In the genomic region with DNA sequence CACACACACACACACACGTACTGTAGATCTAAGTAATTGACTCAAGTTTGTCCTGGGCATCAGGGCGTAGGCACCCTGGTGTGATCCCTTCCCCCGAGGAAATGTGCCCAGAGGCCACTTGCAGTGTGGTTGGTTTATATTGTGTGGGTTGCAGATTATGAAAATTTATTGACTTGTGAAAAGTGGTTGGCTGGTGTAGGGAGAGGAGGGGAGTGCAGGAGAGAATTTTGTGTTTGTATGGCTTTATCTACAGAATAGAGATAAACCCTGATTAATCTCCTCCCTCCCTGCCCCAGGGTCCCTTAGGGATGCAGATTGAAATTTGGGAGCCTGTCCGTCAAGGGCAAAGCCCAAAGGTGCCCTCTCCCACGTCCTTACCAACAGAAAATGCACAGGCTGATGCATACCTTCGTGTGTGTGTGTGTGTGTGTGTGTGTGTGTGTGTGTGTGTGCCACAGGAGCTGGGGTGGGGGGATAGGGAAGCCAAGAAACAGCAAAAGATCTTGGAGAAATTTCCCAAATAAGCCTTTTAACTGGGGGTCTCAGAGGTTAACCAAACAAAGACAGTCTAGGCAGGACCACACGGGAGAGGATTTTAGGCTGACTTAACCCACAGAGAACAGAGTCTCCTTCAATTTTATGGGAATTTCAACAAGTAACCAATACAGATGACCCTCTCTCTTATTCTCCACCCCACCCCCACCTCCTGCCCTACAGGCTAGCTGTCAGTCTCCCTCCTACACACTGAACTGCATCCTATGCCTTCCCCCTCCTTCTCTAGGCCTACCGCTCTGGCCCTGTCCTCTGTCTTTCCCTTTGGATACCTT, we compare ENCODE assay signal across 12 mouse cellular contexts. TPM values are rescaled to one million over a fixed set of nuclear protein-coding genes. Genes with fewer than 3 reads are reported as not detected.
DNase-seq lines count a peak whose midpoint lies in the region; ATAC-seq and TF ChIP-seq lines count a peak whose summit lies in the region.
"Had no signal": no experiment of that assay in that cellular context is flagged by ENCODE, and none has a peak within 500 bp of the region (broad histone marks: within the 10 kb centered on the region; RNA-seq: fewer than 3 reads in every experiment).

No protein-coding gene starts in this region.

- peak overlapping the region; percentile 52 for H3K9ac ChIP-seq in lung, postnatal 0 days (replicated peaks; ENCODE audit: low read depth)
- no peak overlapping the region for H3K9ac ChIP-seq in forebrain, postnatal 0 days
- H3K9ac ChIP-seq in midbrain, embryonic 11.5 days (ENCODE audit: low read length): no peak overlapping the region
- H3K9ac ChIP-seq: liver, embryonic 15.5 days had no signal

- H3K9me3 ChIP-seq in lung, postnatal 0 days (ENCODE audit: low read length): no peaks in the 10 kb centered on the region
- H3K9me3 ChIP-seq in forebrain, postnatal 0 days (ENCODE audit: low read length): no peaks in the 10 kb centered on the region
- H3K9me3 ChIP-seq in midbrain, embryonic 11.5 days (ENCODE audit: control insufficient read depth, low read length): no peaks in the 10 kb centered on the region
- H3K9me3 ChIP-seq: liver, embryonic 15.5 days had no signal

- H3K27ac ChIP-seq in lung, postnatal 0 days (ENCODE audit: low read length): 0 out of 2 replicates have a peak overlapping the region, but pooled peaks have one; percentile 22
- H3K27ac ChIP-seq in forebrain, postnatal 0 days (ENCODE audit: low read depth, low read length): no peak overlapping the region
- no peak overlapping the region for H3K27ac ChIP-seq in midbrain, embryonic 11.5 days (ENCODE audit: low read depth, low read length)
- no peak overlapping the region for H3K27ac ChIP-seq in kidney, adult 2 months (ENCODE audit: insufficient read depth, low read depth, low read length)
- H3K27ac ChIP-seq: liver, embryonic 15.5 days had no signal

- H3K4me3 ChIP-seq in lung, postnatal 0 days (ENCODE audit: low read depth, low read length): peak overlapping the region; percentile 60
- H3K4me3 ChIP-seq in forebrain, postnatal 0 days (ENCODE audit: low read depth, low read length): peak overlapping the region; percentile 42
- H3K4me3 ChIP-seq in midbrain, embryonic 11.5 days (ENCODE audit: low read depth, low read length): 0 out of 2 replicates have a peak overlapping the region, but pooled peaks have one; percentile 4
- no peak overlapping the region for H3K4me3 ChIP-seq in kidney, adult 2 months (ENCODE audit: insufficient read depth, low read depth, low read length)

- H3K27me3 ChIP-seq in lung, postnatal 0 days (replicated peaks; ENCODE audit: insufficient read depth, low read length): peaks cover 37% of the 10 kb centered on the region
- peaks cover 89% of the 10 kb centered on the region for H3K27me3 ChIP-seq in forebrain, postnatal 0 days (ENCODE audit: insufficient read depth, low read length)
- peaks cover 93% of the 10 kb centered on the region for H3K27me3 ChIP-seq in midbrain, embryonic 11.5 days (ENCODE audit: control insufficient read depth, insufficient read depth, low read length)
- peaks cover 7% of the 10 kb centered on the region for H3K27me3 ChIP-seq in kidney, adult 2 months (replicated peaks; ENCODE audit: control insufficient read depth, insufficient read depth, low read length)

- H3K36me3 ChIP-seq in lung, postnatal 0 days (ENCODE audit: insufficient read depth, low read length): no peaks in the 10 kb centered on the region
- no peaks in the 10 kb centered on the region for H3K36me3 ChIP-seq in forebrain, postnatal 0 days (ENCODE audit: insufficient read depth)
- no peaks in the 10 kb centered on the region for H3K36me3 ChIP-seq in midbrain, embryonic 11.5 days (ENCODE audit: control insufficient read depth, insufficient read depth, low read length)
- no peaks in the 10 kb centered on the region for H3K36me3 ChIP-seq in kidney, adult 2 months (ENCODE audit: control insufficient read depth, insufficient read depth, low read length)
- H3K36me3 ChIP-seq: liver, embryonic 15.5 days had no signal

- no peak for ATAC-seq in lung, postnatal 0 days
- ATAC-seq in forebrain, postnatal 0 days: no peak
- ATAC-seq in midbrain, embryonic 11.5 days (ENCODE audit: low FRiP score): no peak
- ATAC-seq: inflammation-experienced regulatory T-cells, adult 6 months had no signal

- WGBS in lung, postnatal 0 days: 24% methylated on average over 8 of the region's 8 CpGs
- 10% methylated on average over 8 of the region's 8 CpGs for WGBS in forebrain, postnatal 0 days
- WGBS in midbrain, embryonic 11.5 days: under 1% methylated on average over 8 of the region's 8 CpGs
- WGBS in kidney, adult 2 months: 37% methylated on average over 8 of the region's 8 CpGs

- peaks cover 4% of the 10 kb centered on the region for H3K4me1 ChIP-seq in lung, postnatal 0 days (ENCODE audit: insufficient read depth, low read depth, low read length)
- H3K4me1 ChIP-seq in forebrain, postnatal 0 days (ENCODE audit: insufficient read depth): 0 out of 2 replicates have a peak, but pooled peaks cover 7% of the 10 kb centered on the region
- peaks cover 19% of the 10 kb centered on the region for H3K4me1 ChIP-seq in midbrain, embryonic 11.5 days (ENCODE audit: control insufficient read depth, insufficient read depth, low read length)
- H3K4me1 ChIP-seq in kidney, adult 2 months (ENCODE audit: control insufficient read depth, insufficient read depth, low read length): no peaks in the 10 kb centered on the region

- peak overlapping the region; percentile 63 for H3K4me2 ChIP-seq in lung, postnatal 0 days (replicated peaks; ENCODE audit: low read depth, low read length)
- no peak overlapping the region for H3K4me2 ChIP-seq in forebrain, postnatal 0 days (ENCODE audit: low read depth)
- H3K4me2 ChIP-seq in midbrain, embryonic 11.5 days: no peak overlapping the region

- TF ChIP-seq EP300 in lung, postnatal 0 days (IDR thresholded peaks at IDR 0.05): no peak

- TF ChIP-seq POLR2A in kidney, adult 2 months (IDR thresholded peaks at IDR 0.05; ENCODE audit: low read depth, low read length): no peak

- TF ChIP-seq CTCF in lung, postnatal 0 days (IDR thresholded peaks at IDR 0.05): no peak
- no peak for TF ChIP-seq CTCF in forebrain, postnatal 0 days (IDR thresholded peaks at IDR 0.05; ENCODE audit: low read depth)
- no peak for TF ChIP-seq CTCF in kidney, adult 2 months (conservative IDR thresholded peaks at IDR 0.05; ENCODE audit: insufficient read depth, insufficient read length, low read depth, low read length)

- DNase-seq in lung, postnatal 0 days (ENCODE audit: low spot score): no peak
- DNase-seq in lung, postnatal 36 days: no peak
- DNase-seq in forebrain, postnatal 0 days: no peak
- DNase-seq in midbrain, embryonic 11.5 days (ENCODE audit: low spot score, missing footprints): peak; percentile 93
- DNase-seq in kidney, adult 2 months: no peak
- no peak for DNase-seq in adrenal gland, postnatal 14 days
- DNase-seq in cerebellum, postnatal 25 days: no peak
- no peak for DNase-seq in heart, adult 11 months
- DNase-seq: right cerebral cortex, adult 18-20 months had no signal

RNA-seq across cellular contexts. Expression of gene Foxf2, which starts 2.5 kb away (rescaled TPM):
- 14.9 and 26.6 TPM in 2 replicates for polyA plus RNA-seq in lung, postnatal 0 days (2015; fragmentation: Nextera tagmentation; extraction: Ambion mirVana)
- 4.6 and 7.8 TPM in 2 replicates for total RNA-seq in forebrain, postnatal 0 days (2014; rRNA removed)
- polyA plus RNA-seq in forebrain, postnatal 0 days (2015; fragmentation: Nextera tagmentation; extraction: Ambion mirVana): 4.1 and 5.7 TPM in 2 replicates
- 5.1 and 5.6 TPM in 2 replicates for polyA plus RNA-seq in midbrain, embryonic 11.5 days (2014; fragmentation: Nextera tagmentation; extraction: Ambion mirVana)
- 0.10 TPM in 1 of 2 replicates, not detected in the other for polyA plus RNA-seq in kidney, adult 2 months (2012; rRNA removed)
- total RNA-seq in adrenal gland, postnatal 14 days (2021): not detected in 2 replicates
- total RNA-seq: MEL had no signal
- polyA plus RNA-seq: inflammation-experienced regulatory T-cells, adult 6 months had no signal
